Comparison of ENCODE assay signal across 9 mouse cellular contexts in genomic region chr4:45279981-45280548, GRCm38 (mm10). TPM values are rescaled to one million over a fixed set of nuclear protein-coding genes. Genes with fewer than 3 reads are reported as not detected.
DNase-seq lines count a peak whose midpoint lies in the region; TF ChIP-seq lines count a peak whose summit lies in the region.
"Had no signal": no experiment of that assay in that cellular context is flagged by ENCODE, and none has a peak within 500 bp of the region (broad histone marks: within the 10 kb centered on the region; RNA-seq: fewer than 3 reads in every experiment).

No protein-coding gene starts in this region.

- TF ChIP-seq CTCF in cortical plate, adult 2 months (IDR thresholded peaks at IDR 0.05; ENCODE audit: extremely low read depth, insufficient read depth, low read length) = peak; percentile 90

- TF ChIP-seq POLR2A in cortical plate, adult 2 months (IDR thresholded peaks at IDR 0.05; ENCODE audit: extremely low read depth, insufficient read depth, low read length) = no peak

- no peaks in the 10 kb centered on the region for H3K27me3 ChIP-seq in splenic B cell, adult 2 months (ENCODE audit: control insufficient read depth, insufficient read depth, low read length, poor library complexity, severe bottlenecking)
- H3K27me3 ChIP-seq: lung, embryonic 15.5 days had no signal

- peak; percentile 63 to 65 for DNase-seq in B cell, adult 2 months
- peak; percentile 67 to 90 for DNase-seq in adrenal gland, adult (ENCODE audit: inconsistent age in 2 of 2, low spot score in 1 of 2)
- DNase-seq in heart, adult 8-10 months (ENCODE audit: low spot score) = peak; percentile 64
- DNase-seq in kidney, adult 9 months = peak; percentile 81
- peak; percentile 56 for DNase-seq in liver
- peak; percentile 67 for DNase-seq in naive thymus-derived CD4-positive, alpha-beta T cell, adult 2 months (ENCODE audit: low read depth)
- peak; percentile 80 for DNase-seq in splenic B cell, adult 2 months (ENCODE audit: low read depth, low spot score)

- no peaks in the 10 kb centered on the region for H3K4me1 ChIP-seq in cortical plate, adult 2 months (ENCODE audit: control insufficient read depth, insufficient read depth, low read length)
- H3K4me1 ChIP-seq: lung, embryonic 15.5 days had no signal

- no peak overlapping the region for H3K27ac ChIP-seq in cortical plate, adult 2 months (ENCODE audit: insufficient read depth, low read length)
- H3K27ac ChIP-seq: lung, embryonic 15.5 days had no signal

- H3K4me3 ChIP-seq in cortical plate, adult 2 months (ENCODE audit: insufficient read depth, low read length) = no peak overlapping the region
- H3K4me3 ChIP-seq: lung, embryonic 15.5 days had no signal

- H3K36me3 ChIP-seq in splenic B cell, adult 2 months (ENCODE audit: control insufficient read depth, insufficient read depth, low read length, poor library complexity, severe bottlenecking) = no peaks in the 10 kb centered on the region
- H3K36me3 ChIP-seq: lung, embryonic 15.5 days had no signal

RNA-seq across cellular contexts. Expression of gene Trmt10b, which starts 16.9 kb away (rescaled TPM):
- polyA plus RNA-seq in cortical plate, adult 2 months (2012; rRNA removed) = 13.5 and 16.6 TPM in 2 replicates
- 1 to 10 TPM; 2.7 to 6.8 (median 3.3) TPM for total RNA-seq in heart, adult 8-10 months (2022)
